Mouse (Mus musculus): Measurements from ENCODE around the gene Tjp1. TPM values are rescaled to one million over a fixed set of nuclear protein-coding genes. Genes with fewer than 3 reads are reported as not detected.

Tjp1 gene
- total and polyA plus RNA-seq, 3 experiments, result not detected

- in situ Hi-C loops (cut with MboI; ENCODE audit: low pct_ligation_motif_present, low pct_unique_long_range_greater_than_20kb, low sequenced_read_pairs) (no loop called here), dilution Hi-C loops (cut with MboI; ENCODE audit: extremely low pct_ligation_motif_present, extremely low pct_unique_long_range_greater_than_20kb, low sequenced_read_pairs) (no loop called here)
- no peak for DNase-seq (ENCODE audit: extremely low read depth)
- Histone ChIP-seq H3K79me2 (replicated peaks; ENCODE audit: control insufficient read depth, extremely low read depth, insufficient read depth, poor library complexity, severe bottlenecking) (no peaks in the 10 kb centered on the region), H3K36me3 (replicated peaks in 1 of 2; ENCODE audit: control insufficient read depth in 1 of 2, insufficient read depth in 1 of 2, low read length in 1 of 2) (no peaks in the 10 kb centered on the region), H3K4me1 (ENCODE audit: control insufficient read depth in 1 of 2, insufficient read depth in 2 of 2) (peaks cover 0 to 22% of the 10 kb centered on the region in 2 experiments; a peak in 2 of 4 replicates), H3K9ac (ENCODE audit: insufficient read depth, low read depth) (no peak overlapping the region), H3K4me2 (ENCODE audit: insufficient read depth, low read depth, poor library complexity, severe bottlenecking) (no peak overlapping the region), H3K27ac (ENCODE audit: insufficient read depth, low read depth) (no peak overlapping the region), H3K4me3 (replicated peaks in 1 of 3; ENCODE audit: low read depth in 2 of 3, low read length in 2 of 3, poor library complexity in 1 of 3) (no peak overlapping the region), H3K9me3 (replicated peaks; ENCODE audit: low read length) (peaks cover 10% of the 10 kb centered on the region), H3K27me3 (replicated peaks) (no peaks in the 10 kb centered on the region)
- no peak for TF ChIP-seq CHD1 (IDR thresholded peaks at IDR 0.05; ENCODE audit: low read depth, low read length)
- TF ChIP-seq MAFK (IDR thresholded peaks at IDR 0.05; ENCODE audit: insufficient replicate concordance, low read length), result no peak
- no peak for TF ChIP-seq ETS1 (conservative IDR thresholded peaks at IDR 0.05; ENCODE audit: low read depth, low read length)
- TF ChIP-seq ZNF384 (IDR thresholded peaks at IDR 0.05; ENCODE audit: low read depth, low read length), result no peak
- no peak for TF ChIP-seq GABPA (IDR thresholded peaks at IDR 0.05; ENCODE audit: insufficient replicate concordance, low read depth, low read length)
- TF ChIP-seq HCFC1 (IDR thresholded peaks at IDR 0.05; ENCODE audit: low read depth, low read length), result no peak
- TF ChIP-seq SIN3A (IDR thresholded peaks at IDR 0.05; ENCODE audit: low read length), result no peak
- TF ChIP-seq MYC (IDR thresholded peaks at IDR 0.05; ENCODE audit: low read depth, low read length), result no peak
- no peak for TF ChIP-seq ZMIZ1 (IDR thresholded peaks at IDR 0.05; ENCODE audit: low read depth, low read length)
- no peak for TF ChIP-seq CHD2 (IDR thresholded peaks at IDR 0.05; ENCODE audit: low read length)
- TF ChIP-seq ZC3H11A (IDR thresholded peaks at IDR 0.05; ENCODE audit: low read depth, low read length), result no peak
- TF ChIP-seq E2F4 (IDR thresholded peaks at IDR 0.05; ENCODE audit: insufficient replicate concordance, low read depth, low read length), result no peak
- no peak for TF ChIP-seq USF1 (IDR thresholded peaks at IDR 0.05; ENCODE audit: low read depth, low read length)
- TF ChIP-seq MXI1 (IDR thresholded peaks at IDR 0.05; ENCODE audit: low read depth, low read length), result no peak
- no peak for TF ChIP-seq JUND (conservative IDR thresholded peaks at IDR 0.05; ENCODE audit: low read depth, low read length)
These were observed 77.4 kb downstream of the Tjp1 start for GRCm38 (mm10) chr7:65450158-65450557.

- Histone ChIP-seq H3K79me2 (replicated peaks; ENCODE audit: control insufficient read depth, extremely low read depth, insufficient read depth, poor library complexity, severe bottlenecking) (no peaks in the 10 kb centered on the region), H3K4me2 (ENCODE audit: insufficient read depth, low read depth, poor library complexity, severe bottlenecking) (no peak overlapping the region), H3K9me3 (replicated peaks; ENCODE audit: low read length) (peaks cover 10% of the 10 kb centered on the region), H3K27ac (ENCODE audit: insufficient read depth, low read depth) (no peak overlapping the region), H3K27me3 (replicated peaks) (no peaks in the 10 kb centered on the region), H3K36me3 (replicated peaks in 1 of 2; ENCODE audit: control insufficient read depth in 1 of 2, insufficient read depth in 1 of 2, low read length in 1 of 2) (no peaks in the 10 kb centered on the region), H3K4me3 (replicated peaks in 1 of 3; ENCODE audit: low read depth in 2 of 3, low read length in 2 of 3, poor library complexity in 1 of 3) (no peak overlapping the region), H3K9ac (ENCODE audit: insufficient read depth, low read depth) (no peak overlapping the region), H3K4me1 (ENCODE audit: control insufficient read depth in 1 of 2, insufficient read depth in 2 of 2) (peaks cover 0 to 29% of the 10 kb centered on the region in 2 experiments; a peak in 2 of 4 replicates)
- in situ Hi-C loops (cut with MboI; ENCODE audit: low pct_ligation_motif_present, low pct_unique_long_range_greater_than_20kb, low sequenced_read_pairs), result no loop called here
- DNase-seq (ENCODE audit: extremely low read depth), result no peak
- dilution Hi-C loops (cut with MboI; ENCODE audit: extremely low pct_ligation_motif_present, extremely low pct_unique_long_range_greater_than_20kb, low sequenced_read_pairs), result no loop called here
- TF ChIP-seq KAT2A (IDR thresholded peaks at IDR 0.05; ENCODE audit: insufficient replicate concordance, low read length) (no peak), TCF12 (IDR thresholded peaks at IDR 0.05; ENCODE audit: low read depth, low read length) (no peak), NELFE (IDR thresholded peaks at IDR 0.05; ENCODE audit: low read depth, low read length) (no peak), BHLHE40 (IDR thresholded peaks at IDR 0.05; ENCODE audit: low read depth, low read length) (no peak), ZKSCAN1 (IDR thresholded peaks at IDR 0.05; ENCODE audit: borderline replicate concordance, low read depth, low read length) (no peak), CTCF (conservative IDR thresholded peaks at IDR 0.05 in 1 of 2, IDR thresholded peaks at IDR 0.05 in 1 of 2; ENCODE audit: low read depth in 2 of 2, low read length in 2 of 2) (no peak), SMC3 (IDR thresholded peaks at IDR 0.05; ENCODE audit: low read depth, low read length) (no peak), JUND (conservative IDR thresholded peaks at IDR 0.05; ENCODE audit: low read depth, low read length) (no peak), RCOR1 (conservative IDR thresholded peaks at IDR 0.05; ENCODE audit: low read depth, low read length) (no peak), RAD21 (IDR thresholded peaks at IDR 0.05; ENCODE audit: low read depth, low read length) (no peak), ZC3H11A (IDR thresholded peaks at IDR 0.05; ENCODE audit: low read depth, low read length) (no peak), UBTF (IDR thresholded peaks at IDR 0.05; ENCODE audit: low read depth, low read length) (no peak), EP300 (IDR thresholded peaks at IDR 0.05; ENCODE audit: low read length) (no peak), ZNF384 (IDR thresholded peaks at IDR 0.05; ENCODE audit: low read depth, low read length) (no peak), POLR2A (IDR thresholded peaks at IDR 0.05; ENCODE audit: low read depth, low read length) (no peak), IRF4 (IDR thresholded peaks at IDR 0.05; ENCODE audit: low read depth, low read length) (no peak), MEF2A (IDR thresholded peaks at IDR 0.05; ENCODE audit: borderline replicate concordance, low read depth, low read length) (no peak)
These were observed 86.1 kb downstream of the Tjp1 start for GRCm38 (mm10) chr7:65441505-65441904.
